In genomic region chr2:102990301-102990702, GRCm38 (mm10) we compare ENCODE assay signal across 12 mouse cellular contexts.
DNase-seq lines count a peak whose midpoint lies in the region; ATAC-seq and TF ChIP-seq lines count a peak whose summit lies in the region.
"Had no signal": no experiment of that assay in that cellular context is flagged by ENCODE, and none has a peak within 500 bp of the region (broad histone marks: within the 10 kb centered on the region; RNA-seq: fewer than 3 reads in every experiment).

No protein-coding gene starts in this region.

- no peaks in the 10 kb centered on the region for H3K36me3 ChIP-seq in heart, embryonic 10.5 days
- H3K36me3 ChIP-seq in stomach, embryonic 16.5 days (ENCODE audit: control insufficient read depth, insufficient read depth, low read length): no peaks in the 10 kb centered on the region
- no peaks in the 10 kb centered on the region for H3K36me3 ChIP-seq in stomach, postnatal 0 days (ENCODE audit: control insufficient read depth, insufficient read depth, low read length)
- H3K36me3 ChIP-seq: G1E; heart, embryonic 13.5 days; kidney, embryonic 15.5 days; liver, embryonic 13.5 days had no signal

- DNase-seq in heart, adult 8-10 months (ENCODE audit: low spot score): peak; percentile 15
- DNase-seq in heart, embryonic 10.5 days (ENCODE audit: low spot score): no peak
- DNase-seq in stomach, postnatal 0 days (ENCODE audit: low spot score): no peak
- DNase-seq in left cerebral cortex, postnatal 36 days (ENCODE audit: low spot score in 2 of 2): peak; percentile 26 to 46
- no peak for DNase-seq in urinary bladder, postnatal 14 days (ENCODE audit: low spot score)
- no peak for DNase-seq in kidney, adult 9 months
- DNase-seq: liver, embryonic 13.5 days had no signal

- H3K9ac ChIP-seq in stomach, embryonic 16.5 days (ENCODE audit: low read length): no peak overlapping the region
- no peak overlapping the region for H3K9ac ChIP-seq in stomach, postnatal 0 days (ENCODE audit: low read length)
- H3K9ac ChIP-seq: heart, embryonic 13.5 days; kidney, embryonic 15.5 days; liver, embryonic 13.5 days had no signal

- no peaks in the 10 kb centered on the region for H3K27me3 ChIP-seq in heart, embryonic 10.5 days (ENCODE audit: insufficient read depth, poor library complexity, severe bottlenecking)
- H3K27me3 ChIP-seq in stomach, embryonic 16.5 days (ENCODE audit: control insufficient read depth, insufficient read depth, low read length): no peaks in the 10 kb centered on the region
- H3K27me3 ChIP-seq in stomach, postnatal 0 days (ENCODE audit: control insufficient read depth, insufficient read depth, low read length): no peaks in the 10 kb centered on the region
- H3K27me3 ChIP-seq: heart, embryonic 13.5 days; kidney, embryonic 15.5 days; liver, embryonic 13.5 days had no signal

- intact Hi-C loops in left cerebral cortex, postnatal 36 days (cut with DNase I): no loop called here

- no peaks in the 10 kb centered on the region for H3K4me1 ChIP-seq in heart, embryonic 10.5 days
- peaks cover 8% of the 10 kb centered on the region; the same call in 1 of the 2 replicates for H3K4me1 ChIP-seq in stomach, embryonic 16.5 days (ENCODE audit: control insufficient read depth, insufficient read depth, low read length)
- no peaks in the 10 kb centered on the region for H3K4me1 ChIP-seq in stomach, postnatal 0 days (replicated peaks; ENCODE audit: control insufficient read depth, insufficient read depth)
- H3K4me1 ChIP-seq: kidney, embryonic 15.5 days had no signal

- no peak overlapping the region for H3K4me3 ChIP-seq in heart, embryonic 10.5 days
- no peak overlapping the region for H3K4me3 ChIP-seq in stomach, embryonic 16.5 days (replicated peaks; ENCODE audit: low read length)
- H3K4me3 ChIP-seq in stomach, postnatal 0 days (ENCODE audit: low read depth, low read length): no peak overlapping the region
- H3K4me3 ChIP-seq: heart, embryonic 13.5 days; kidney, embryonic 15.5 days; liver, embryonic 13.5 days had no signal

- H3K27ac ChIP-seq in heart, embryonic 10.5 days: no peak overlapping the region
- 0 out of 2 replicates have a peak overlapping the region, but pooled peaks have one; percentile 26 for H3K27ac ChIP-seq in stomach, embryonic 16.5 days (ENCODE audit: low read length)
- H3K27ac ChIP-seq in stomach, postnatal 0 days (replicated peaks): no peak overlapping the region
- H3K27ac ChIP-seq: heart, embryonic 13.5 days; kidney, embryonic 15.5 days; liver, embryonic 13.5 days had no signal

- no peak for TF ChIP-seq EP300 in stomach, postnatal 0 days (optimal IDR thresholded peaks at IDR 0.05)

- 59% methylated on average over 2 of the region's 2 CpGs for WGBS in heart, embryonic 10.5 days
- WGBS in stomach, embryonic 16.5 days: 33% methylated on average over 2 of the region's 2 CpGs
- 29% methylated on average over 2 of the region's 2 CpGs for WGBS in stomach, postnatal 0 days

- H3K4me2 ChIP-seq in stomach, embryonic 16.5 days (ENCODE audit: low read depth, low read length): no peak overlapping the region
- H3K4me2 ChIP-seq in stomach, postnatal 0 days (replicated peaks; ENCODE audit: low read depth): no peak overlapping the region
- H3K4me2 ChIP-seq: heart, embryonic 13.5 days; kidney, embryonic 15.5 days; liver, embryonic 13.5 days had no signal

- ATAC-seq in stomach, embryonic 16.5 days (ENCODE audit: insufficient read depth, low FRiP score): no peak
- no peak for ATAC-seq in stomach, postnatal 0 days (ENCODE audit: low FRiP score, low TSS enrichment)
- ATAC-seq in erythroid progenitor cell, adult 5-6 weeks (replicated peaks; ENCODE audit: low FRiP score, poor library complexity, severe bottlenecking): no peak

- no peaks in the 10 kb centered on the region for H3K9me3 ChIP-seq in heart, embryonic 10.5 days
- H3K9me3 ChIP-seq in stomach, embryonic 16.5 days (replicated peaks; ENCODE audit: control insufficient read depth, low read length): no peaks in the 10 kb centered on the region
- no peaks in the 10 kb centered on the region for H3K9me3 ChIP-seq in stomach, postnatal 0 days (ENCODE audit: control insufficient read depth, low read length)
- H3K9me3 ChIP-seq: G1E; heart, embryonic 13.5 days; kidney, embryonic 15.5 days; liver, embryonic 13.5 days had no signal

- no peak for TF ChIP-seq CTCF in stomach, postnatal 0 days (IDR thresholded peaks at IDR 0.05; ENCODE audit: low read depth)

Comparison
In these comparisons a context has a peak if more than half of its experiments do, and no peak if none do; other contexts are left out.
1. DNase-seq: peak in heart, adult 8-10 months (single experiment) and left cerebral cortex, postnatal 36 days (2 of 2); none in heart, embryonic 10.5 days (single experiment), stomach, postnatal 0 days (single experiment), urinary bladder, postnatal 14 days (single experiment) and kidney, adult 9 months (single experiment).